Mouse (Mus musculus): ENCODE results near the gene Serpina11.
"Not testable (repeated sequence)": the region's sequence is repeated elsewhere in the genome, so short reads cannot be mapped to it uniquely, and the experiment has no call there.

Serpina11 gene

DNA sequence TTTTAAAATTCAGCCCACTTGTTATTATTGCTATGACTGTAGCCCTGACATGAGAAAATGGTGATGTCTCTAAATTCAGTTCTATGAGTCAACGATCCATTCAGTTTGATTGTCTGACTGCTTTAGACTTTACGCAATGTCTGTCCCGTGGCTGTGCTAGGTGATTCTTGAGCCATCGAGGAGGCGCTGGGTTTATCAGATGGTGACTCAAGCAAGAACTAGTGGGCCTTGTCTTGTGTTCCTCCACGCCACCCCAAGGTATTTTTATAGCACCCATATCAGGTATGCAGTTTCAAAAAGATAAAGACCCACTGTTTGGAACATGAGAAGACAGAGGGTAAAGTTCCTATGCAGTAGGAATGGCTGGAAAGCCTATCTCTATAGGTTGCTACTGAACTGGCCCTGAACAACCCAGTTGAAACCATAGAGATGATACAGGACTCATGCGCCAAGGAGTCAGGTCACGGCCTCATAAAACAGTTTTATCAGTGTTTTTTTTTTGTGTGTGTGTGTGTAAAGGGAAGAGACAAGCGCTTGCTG lies 20.1 kb downstream of the Serpina11 start:
- no peak for DNase-seq (ENCODE audit: low read depth)

DNA sequence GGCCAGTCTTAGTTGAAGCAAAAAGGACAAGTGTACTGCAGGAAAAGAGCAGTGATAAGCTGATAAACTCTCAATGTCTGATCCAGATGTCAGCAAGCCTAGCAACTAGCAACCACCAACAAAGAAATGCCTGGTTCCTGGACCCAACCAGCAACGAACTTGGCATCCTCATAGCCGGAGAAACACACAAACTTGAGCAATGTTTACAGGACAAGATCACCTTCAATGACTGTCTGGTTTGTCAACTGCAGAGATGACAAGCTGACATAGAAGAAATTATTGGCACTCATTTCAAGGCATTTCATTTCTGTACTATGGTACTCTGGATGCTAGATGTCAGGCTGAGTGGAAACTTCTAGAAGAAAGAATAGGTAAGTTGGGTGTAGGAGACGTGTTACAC lies 23.0 kb downstream of the Serpina11 start:
- no peak for DNase-seq (ENCODE audit: low read depth)

DNA sequence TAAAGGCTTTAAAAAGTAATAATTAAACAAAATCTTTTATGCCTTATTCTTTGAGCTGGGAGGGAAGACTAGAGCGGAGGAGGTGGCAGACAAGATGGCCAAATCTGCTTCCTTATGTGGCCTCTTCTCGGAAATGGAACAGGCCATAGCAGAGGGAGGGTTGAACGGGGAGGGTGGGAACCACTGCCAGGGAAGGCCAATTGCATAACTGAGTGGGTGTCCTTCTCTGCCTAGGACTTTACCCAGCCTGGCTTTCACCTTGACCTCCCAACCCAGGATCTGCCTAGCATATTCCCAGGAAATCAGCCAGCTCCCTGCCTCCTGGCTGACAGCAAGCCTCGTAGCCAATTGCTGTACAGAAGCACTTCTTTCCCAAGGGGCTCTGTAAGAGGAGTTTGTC lies 26.5 kb downstream of the Serpina11 start:
- DNase-seq (ENCODE audit: low read depth), result no peak

DNA sequence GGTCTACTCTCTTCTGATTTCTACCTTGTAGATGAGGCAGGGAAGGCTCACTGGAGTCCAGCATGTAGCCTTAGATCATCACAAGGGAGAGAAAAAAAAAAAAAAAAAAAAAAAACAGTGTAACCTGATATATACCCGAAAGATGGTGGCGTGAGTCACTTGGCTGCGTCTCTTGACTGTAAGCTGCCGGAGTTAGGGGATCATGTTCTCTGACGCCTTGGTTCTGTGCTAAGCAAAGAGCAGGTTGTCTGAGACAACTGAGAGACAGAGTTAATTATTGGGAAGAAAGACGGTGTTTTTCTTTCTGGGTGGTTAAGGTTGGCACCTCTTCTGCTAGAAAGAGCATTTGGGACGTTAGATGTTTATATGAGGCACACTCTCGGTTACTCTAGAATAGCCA lies 26.9 kb downstream of the Serpina11 start:
- DNase-seq (ENCODE audit: low read depth), result no peak

DNA sequence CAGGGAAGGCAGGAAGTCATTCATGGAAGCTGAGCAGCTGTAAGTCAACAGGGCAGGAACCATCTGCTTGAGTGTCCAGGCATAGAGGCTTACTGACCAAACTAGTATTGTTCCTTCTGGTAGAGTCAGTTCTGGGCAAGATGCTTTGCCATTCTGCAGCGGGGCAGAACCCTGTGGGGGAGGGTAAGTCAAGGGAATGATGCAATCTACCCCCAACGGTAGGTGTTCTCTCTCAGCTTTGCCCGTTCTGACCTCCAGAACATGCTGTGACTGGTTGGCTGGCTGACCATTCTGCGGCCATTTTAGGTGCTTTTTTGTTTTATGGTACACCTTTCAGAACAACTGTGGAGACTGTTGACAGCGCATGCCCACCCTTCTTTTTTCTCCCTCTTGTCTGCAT lies 27.4 kb downstream of the Serpina11 start:
- no peak for DNase-seq (ENCODE audit: low read depth)

DNA sequence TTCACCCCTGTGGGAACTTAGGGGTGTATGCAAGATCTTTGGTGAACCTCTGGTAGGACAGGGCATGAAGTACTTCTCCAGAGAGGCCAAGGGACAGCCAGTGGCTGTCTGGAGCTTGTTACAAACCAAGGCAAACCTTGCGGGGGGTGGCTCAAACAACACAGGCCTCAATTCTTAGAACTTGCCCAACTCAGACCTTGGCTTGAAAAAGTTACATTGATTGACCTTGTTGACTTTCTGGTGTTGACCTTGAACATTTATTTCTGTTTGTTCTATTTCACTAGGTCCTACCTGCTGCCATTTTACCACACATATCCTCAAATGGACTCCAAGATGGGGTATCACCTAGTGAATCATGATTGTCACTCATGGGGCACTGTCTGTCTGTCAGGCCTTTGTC lies 28.0 kb downstream of the Serpina11 start:
- no peak for DNase-seq (ENCODE audit: low read depth)

DNA sequence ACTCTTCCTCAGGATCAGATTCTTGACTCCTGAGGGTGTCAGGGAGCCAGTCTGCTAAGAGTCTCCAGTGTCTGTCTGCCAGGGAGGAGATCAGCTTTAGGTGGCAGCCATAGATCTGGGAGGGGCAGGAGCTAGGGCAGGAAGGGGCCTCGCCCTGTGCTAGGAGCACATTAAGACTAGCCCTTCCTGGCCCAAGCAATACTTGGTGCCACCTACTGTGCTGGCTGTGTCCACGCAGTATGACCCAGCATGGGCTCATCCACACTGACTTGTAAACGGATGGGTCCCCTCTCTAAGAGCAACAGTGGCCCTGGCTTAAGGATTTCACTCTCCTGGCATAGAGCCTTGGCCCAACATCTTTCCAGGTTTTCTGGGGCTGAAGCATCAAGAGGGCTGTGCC lies 31.0 kb downstream of the Serpina11 start, which contains the start of gene Serpina1e:
Gene Serpina1e, minus strand, starts transcription at position 178 of the 400 bp plus-strand sequence.
- no peak for DNase-seq (ENCODE audit: low read depth)

DNA sequence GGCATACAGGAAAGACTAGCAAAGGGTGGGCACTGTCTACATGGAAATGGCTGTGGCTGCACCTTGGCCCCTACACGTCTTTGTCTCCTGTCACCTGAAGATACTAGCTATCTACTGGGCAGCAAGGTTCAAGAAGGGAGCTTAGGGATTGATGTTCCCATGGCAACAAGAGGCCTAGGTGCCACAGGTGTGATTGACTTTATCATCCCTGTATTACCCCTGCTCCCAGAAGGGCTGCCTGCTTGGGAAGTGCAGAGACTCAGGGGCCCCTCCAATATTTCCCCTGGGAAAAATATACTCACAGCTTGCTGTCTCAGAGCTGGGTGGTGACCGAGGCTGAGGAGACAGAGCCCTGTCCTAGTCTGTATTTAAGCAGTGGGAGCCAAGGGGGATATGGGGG lies 33.2 kb downstream of the Serpina11 start:
- not testable (repeated sequence) for DNase-seq (ENCODE audit: low read depth)

DNA sequence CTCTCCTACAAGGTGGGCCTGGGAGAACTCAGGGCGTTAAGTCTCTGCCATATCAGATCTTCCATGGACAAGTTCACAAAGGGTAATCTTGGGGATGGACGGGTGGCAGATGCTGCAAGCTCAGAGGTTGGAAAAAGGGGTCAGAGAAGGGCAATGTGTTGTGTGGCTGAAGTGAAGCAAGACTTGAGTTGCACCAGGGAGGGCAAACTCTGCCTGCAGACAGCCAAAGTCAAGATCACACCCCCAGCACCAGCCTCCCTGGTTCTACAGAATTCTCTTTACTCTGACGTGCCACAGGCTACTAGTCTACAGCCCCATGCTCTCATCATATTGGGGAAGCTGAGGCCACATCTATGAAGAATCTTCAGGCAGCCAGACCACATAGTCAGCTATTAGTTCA lies 36.8 kb downstream of the Serpina11 start:
- DNase-seq (ENCODE audit: low read depth), result not testable (repeated sequence)

DNA sequence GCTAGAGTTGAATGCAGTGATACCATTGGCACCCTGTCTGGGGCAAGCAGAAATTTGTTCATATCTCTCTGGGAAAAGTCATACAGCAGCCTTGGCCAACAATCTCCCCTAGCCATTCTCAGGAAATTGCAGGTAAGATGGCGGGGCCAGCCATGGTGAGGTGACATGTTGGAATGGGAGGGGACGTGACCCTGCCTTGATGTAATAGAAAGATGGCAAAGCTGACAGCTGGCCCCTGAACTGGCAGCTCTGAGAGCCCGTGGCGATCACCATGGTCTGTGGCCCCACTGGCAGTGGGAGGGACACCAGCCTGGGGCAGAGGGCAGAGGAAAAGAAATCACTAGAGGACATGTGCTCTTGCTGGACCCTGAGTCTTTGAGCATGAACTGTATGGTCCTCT lies 43.5 kb downstream of the Serpina11 start:
- no peak for DNase-seq (ENCODE audit: low read depth)
